Mouse (Mus musculus) spleen, adult 2 months (tissue): ENCODE results near the gene Acacb. TPM values are rescaled to one million over a fixed set of nuclear protein-coding genes. Genes with fewer than 3 reads are reported as not detected.

ENCODE experiments used
- DNase-seq, 2 experiments: peaks; one replicate each; pipeline versions ENCODE4 v3.0.0 to v3.0.0-alpha.2; 2012 to 2021; ENCODE audit warnings: low spot score in 2 of 2, low read depth in 1 of 2
- H3K27ac ChIP-seq: fragments of 200-500 bp; 2 replicates; pipeline ENCODE4 v1.5.1; 2012; ENCODE audit warnings: low read length, inconsistent platforms; ENCODE audit not compliant: insufficient read depth
- H3K27me3 ChIP-seq: fragments of 200-500 bp; 2 replicates; pipeline ENCODE4 v1.6.1; 2012; ENCODE audit warnings: mild to moderate bottlenecking, moderate library complexity, low read length, inconsistent platforms; ENCODE audit not compliant: control insufficient read depth, insufficient read depth
- H3K36me3 ChIP-seq: fragments of 200-500 bp; 2 replicates; pipeline ENCODE4 v1.6.1; 2012; ENCODE audit warnings: mild to moderate bottlenecking, low read length, inconsistent platforms; ENCODE audit not compliant: control insufficient read depth, insufficient read depth
- H3K4me1 ChIP-seq: fragments of 200-500 bp; 2 replicates; pipeline ENCODE4 v1.6.1; 2011; ENCODE audit warnings: inconsistent platforms; ENCODE audit not compliant: control insufficient read depth, insufficient read depth, insufficient read length
- H3K4me3 ChIP-seq: fragments of 200-500 bp; 2 replicates; pipeline ENCODE4 v1.5.1; 2011; ENCODE audit warnings: mild to moderate bottlenecking, inconsistent platforms; ENCODE audit not compliant: insufficient read depth, insufficient read length; ENCODE audit errors: extremely low read depth
- CTCF ChIP-seq: fragments of 200-500 bp; IDR thresholded peaks from 2 replicates; pipeline ENCODE4 v1.5.1; 2011; ENCODE audit warnings: mild to moderate bottlenecking, inconsistent platforms; ENCODE audit not compliant: insufficient read depth, insufficient read length, insufficient replicate concordance; ENCODE audit errors: extremely low read depth
- POLR2A ChIP-seq: fragments of 200-500 bp; IDR thresholded peaks from 2 replicates; pipeline ENCODE4 v1.6.1; 2011; ENCODE audit warnings: low read depth, low read length, inconsistent platforms
- WGBS: fragments of 180-500 bp; shearing (Covaris S2); methylation state at CpG from one replicate; pipeline ENCODE4 v1.1.7; 2018; 5-methylcytosine and 5-hydroxymethylcytosine counted together
- polyA plus RNA-seq: library from polyadenylated mRNA; depleted of rRNA; stranded (reverse); fragments of >200 nt; gene quantifications from 2 replicates; pipeline ENCODE4 v1.2.3, GENCODE M21; 2012

Gene Acacb
- polyA plus RNA-seq, 1 experiment = 9.3 TPM

DNA sequence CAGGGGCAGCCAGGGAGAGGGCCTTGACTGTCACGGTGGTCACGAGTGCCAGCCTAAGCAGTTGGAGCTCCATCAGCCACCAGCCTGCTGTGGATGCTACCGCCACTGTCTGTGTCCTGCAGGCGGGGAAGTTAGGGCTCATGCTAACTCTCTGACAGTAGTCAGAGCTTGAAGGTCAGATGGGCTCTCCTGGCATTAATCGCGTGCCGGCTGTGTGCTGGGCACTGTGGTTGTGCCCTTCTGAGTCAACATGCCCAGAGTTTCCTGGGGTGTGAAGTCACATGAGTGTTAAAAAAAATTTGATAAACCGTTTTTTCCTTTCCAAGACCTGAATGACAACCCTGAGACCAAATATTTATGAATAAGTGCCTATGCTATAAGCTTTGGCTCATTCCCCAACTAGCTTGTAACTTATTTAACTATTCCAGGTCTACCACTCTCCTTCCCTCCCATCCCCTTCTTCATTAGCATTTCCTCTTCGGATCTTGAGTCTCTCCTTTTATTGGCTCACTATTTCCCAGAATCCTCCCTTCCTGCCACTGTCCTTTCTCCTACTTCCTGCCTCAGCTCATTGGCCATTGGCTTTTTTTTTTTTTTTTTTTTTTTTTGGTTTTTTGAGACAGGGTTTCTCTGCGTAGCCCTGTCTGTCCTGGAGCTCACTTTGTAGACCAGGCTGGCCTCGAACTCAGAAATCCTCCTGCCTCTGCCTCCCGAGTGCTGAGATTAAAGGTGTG is 6.2 kb downstream of the Acacb start:
- no peak overlapping the region for H3K27ac ChIP-seq
- TF ChIP-seq CTCF (no peak), POLR2A (no peak)

DNA sequence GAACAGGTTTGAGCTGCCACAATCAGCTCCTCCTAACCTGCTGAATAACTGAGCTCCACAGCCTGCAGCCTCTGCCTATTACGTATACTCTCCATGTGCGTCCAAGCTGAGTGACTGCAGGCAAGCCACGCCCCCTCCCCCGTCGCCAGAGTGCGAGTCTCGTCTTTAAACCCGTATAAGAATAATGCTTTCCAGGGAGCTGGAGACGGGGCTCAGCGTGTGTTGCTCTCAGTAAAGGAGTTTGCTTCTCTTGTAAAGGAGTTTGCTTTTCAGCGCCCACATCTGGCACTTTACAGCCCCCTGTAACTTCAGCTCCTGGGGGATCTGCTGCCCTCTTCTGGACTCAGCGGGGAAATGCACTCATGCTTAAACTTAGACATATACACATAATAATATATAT is 7.2 kb downstream of the Acacb start:
- Histone ChIP-seq H3K27ac (no peak overlapping the region), H3K36me3 (no peaks in the 10 kb centered on the region), H3K4me1 (no peaks in the 10 kb centered on the region), H3K27me3 (no peaks in the 10 kb centered on the region), H3K4me3 (no peak overlapping the region)
- no peak for DNase-seq
- TF ChIP-seq CTCF (no peak), POLR2A (no peak)
- 36% methylated on average over 12 of the region's 12 CpGs for WGBS

More for the DNA sequence above, 6.2 kb downstream of the Acacb start:
- Histone ChIP-seq H3K4me1 (no peaks in the 10 kb centered on the region), H3K4me3 (no peak overlapping the region), H3K36me3 (no peaks in the 10 kb centered on the region), H3K27me3 (no peaks in the 10 kb centered on the region)
- no peak for DNase-seq
- 77% methylated on average over 12 of the region's 12 CpGs for WGBS

DNA sequence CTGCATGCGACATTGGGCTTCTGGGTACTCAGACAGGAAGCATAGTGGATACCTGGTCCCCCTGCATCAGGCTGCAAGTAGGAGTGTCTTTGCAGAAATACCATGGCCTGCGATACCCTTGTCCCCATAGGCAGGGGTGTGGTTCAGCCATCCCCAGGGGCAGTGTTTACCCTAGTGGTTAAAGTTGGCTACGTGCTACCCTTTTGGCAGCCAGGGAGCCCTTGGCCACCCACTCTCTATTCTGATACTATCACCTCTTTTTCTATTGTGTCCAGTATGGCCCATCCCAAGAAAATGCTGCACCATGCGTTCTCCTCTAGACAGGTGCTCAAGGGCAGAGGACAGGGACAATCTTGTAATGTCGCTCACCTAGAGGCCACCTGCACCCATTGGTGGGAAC is 8.4 kb downstream of the Acacb start:
- no peak overlapping the region for H3K4me3 ChIP-seq
- no peaks in the 10 kb centered on the region for H3K4me1 ChIP-seq
- no peak for DNase-seq
- H3K27me3 ChIP-seq = no peaks in the 10 kb centered on the region
- 88% methylated on average over 5 of the region's 5 CpGs for WGBS
- TF ChIP-seq POLR2A = no peak
- TF ChIP-seq CTCF = no peak
- H3K36me3 ChIP-seq = no peaks in the 10 kb centered on the region
- H3K27ac ChIP-seq = no peak overlapping the region

DNA sequence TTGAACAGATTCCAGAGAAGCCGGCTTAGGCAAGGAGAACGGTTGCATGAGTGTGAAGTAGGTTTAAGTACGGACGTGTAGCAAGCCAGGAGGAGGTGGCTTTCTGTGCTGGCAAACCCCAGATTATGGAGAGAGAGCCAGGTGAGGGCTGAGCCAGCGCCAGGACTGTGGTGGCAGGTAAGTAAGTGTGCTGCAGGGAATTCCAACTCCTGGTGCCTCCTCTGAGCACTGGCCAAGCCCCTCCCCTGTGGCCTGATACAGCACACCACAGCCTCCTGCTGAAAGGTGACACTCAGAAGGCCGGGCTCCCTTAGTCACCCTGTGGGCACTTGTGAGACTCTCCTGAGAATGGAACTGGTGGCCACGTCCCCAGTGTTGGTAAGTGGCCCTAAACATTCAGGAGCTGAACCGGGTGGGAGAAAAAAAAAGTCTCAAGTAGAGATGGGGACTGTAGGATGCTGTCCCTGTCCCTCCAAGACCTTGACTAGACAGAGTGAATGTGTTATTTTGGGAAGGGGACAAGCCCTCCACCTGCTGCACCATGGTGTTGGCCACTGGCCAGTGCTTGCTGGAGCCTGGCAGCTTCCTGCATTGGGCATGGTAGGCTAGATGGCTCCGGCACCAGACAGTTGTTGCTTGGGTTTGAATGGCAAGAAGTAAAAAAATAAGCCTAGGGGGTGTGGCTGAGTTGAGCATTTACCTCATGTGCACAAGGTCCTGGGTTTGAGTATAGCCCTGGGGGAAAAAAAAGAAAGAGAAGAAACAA is 9.0 kb downstream of the Acacb start:
- no peaks in the 10 kb centered on the region for H3K27me3 ChIP-seq
- no peak for TF ChIP-seq CTCF
- no peak for TF ChIP-seq POLR2A
- no peak overlapping the region for H3K4me3 ChIP-seq
- no peaks in the 10 kb centered on the region for H3K4me1 ChIP-seq
- WGBS = 66% methylated on average over 9 of the region's 9 CpGs
- DNase-seq = no peak
- H3K27ac ChIP-seq = no peak overlapping the region
- no peaks in the 10 kb centered on the region for H3K36me3 ChIP-seq

DNA sequence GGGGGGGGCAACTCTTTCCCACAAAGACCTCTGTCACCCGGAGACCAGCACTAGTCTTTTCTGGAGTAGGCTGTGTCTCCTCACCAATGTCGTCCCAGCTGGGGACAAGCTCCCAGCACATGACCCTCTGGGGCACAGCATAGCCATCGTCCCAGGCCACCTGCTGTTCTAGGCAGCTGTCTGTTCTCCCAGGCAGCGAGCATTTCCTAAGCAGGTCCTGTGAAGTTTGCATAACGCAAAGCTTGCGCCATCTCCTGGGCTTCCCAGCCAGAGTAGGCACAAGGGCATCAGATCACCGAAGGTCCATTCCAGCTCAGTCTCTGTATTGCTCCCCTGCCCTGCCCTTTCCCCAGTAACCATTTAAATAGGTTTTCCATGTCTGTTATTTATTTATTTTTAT is 10.9 kb downstream of the Acacb start:
- H3K27me3 ChIP-seq = no peaks in the 10 kb centered on the region
- no peak for DNase-seq
- H3K4me1 ChIP-seq = no peaks in the 10 kb centered on the region
- H3K27ac ChIP-seq = no peak overlapping the region
- WGBS = 70% methylated on average over 7 of the region's 7 CpGs
- H3K4me3 ChIP-seq = no peak overlapping the region
- no peaks in the 10 kb centered on the region for H3K36me3 ChIP-seq
- no peak for TF ChIP-seq CTCF
- TF ChIP-seq POLR2A = no peak

DNA sequence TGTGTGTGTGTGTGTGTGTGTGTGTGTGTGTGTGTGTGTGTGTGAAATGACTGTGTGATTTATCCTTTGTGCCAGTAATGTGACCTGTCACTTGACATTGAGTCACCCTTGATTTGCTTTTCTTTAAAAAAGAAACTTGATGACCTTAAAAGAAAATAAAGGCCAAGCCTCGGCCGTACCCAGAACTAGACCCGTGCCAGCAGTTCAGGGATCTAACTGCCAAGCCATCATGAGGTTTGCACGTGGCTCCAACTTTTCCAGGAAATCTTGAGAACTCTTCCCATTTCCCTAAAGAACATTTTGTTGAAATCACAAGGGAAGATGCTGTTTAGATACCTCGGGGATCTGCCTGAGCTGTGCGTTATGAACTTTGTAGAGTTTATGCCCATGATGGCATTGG is 15.1 kb downstream of the Acacb start:
- Histone ChIP-seq H3K36me3 (no peaks in the 10 kb centered on the region), H3K27me3 (no peaks in the 10 kb centered on the region), H3K4me1 (no peaks in the 10 kb centered on the region), H3K4me3 (no peak overlapping the region), H3K27ac (no peak overlapping the region)
- DNase-seq = no peak
- TF ChIP-seq CTCF (no peak), POLR2A (no peak)
- 86% methylated on average over 6 of the region's 6 CpGs for WGBS
